Mouse (Mus musculus): ENCODE measurements around the gene Rps15. TPM values are rescaled to one million over a fixed set of nuclear protein-coding genes. Genes with fewer than 3 reads are reported as not detected.

Gene Rps15
- polyA plus RNA-seq (2017; shearing (Covaris generic)) = 748 TPM

GRCm38 (mm10) chr10:80292251-80293146 is at the start of gene Rps15:
Gene Rps15 (plus strand): TSS chr10:80292453.

GRCm38 (mm10) chr10:80248971-80249640 is 43.1 kb upstream of the Rps15 start, which contains the start of gene Ndufs7:
Gene Ndufs7 (plus strand): TSS chr10:80249121.

GRCm38 (mm10) chr10:80260642-80261584 is 31.3 kb upstream of the Rps15 start, which contains the start of the genes Gamt and Dazap1:
Gene Gamt (minus strand): TSS chr10:80261012.
Gene Dazap1 (plus strand): TSS chr10:80261486.

GRCm38 (mm10) chr10:80295618-80296425 is 3.6 kb downstream of the Rps15 start, which contains the start of gene Apc2:
Gene Apc2 (plus strand): TSS chr10:80295977.

GRCm38 (mm10) chr10:80320340-80320760 is 28.1 kb downstream of the Rps15 start, which contains the start of gene 2310011J03Rik:
Gene 2310011J03Rik (minus strand): TSS chr10:80320537.

GRCm38 (mm10) chr10:80329273-80330081 is 37.2 kb downstream of the Rps15 start, which contains the start of the genes Pcsk4 and Reep6:
Gene Pcsk4 (minus strand): TSS chr10:80329498.
Gene Reep6 (plus strand): TSS chr10:80329953.

Other genes with a start within 250 kb of the Rps15 start
- 296 TPM for gene Gpx4, start 245.3 kb upstream of the Rps15 start, polyA plus RNA-seq (2017; shearing (Covaris generic))
- gene Sbno2, start 186.9 kb upstream of the Rps15 start, polyA plus RNA-seq (2017; shearing (Covaris generic)) = 60.3 TPM
- 31.4 TPM for gene Stk11, start 176.7 kb upstream of the Rps15 start, polyA plus RNA-seq (2017; shearing (Covaris generic))
- 367 TPM for gene Atp5d, start 153.8 kb upstream of the Rps15 start, polyA plus RNA-seq (2017; shearing (Covaris generic))
- 5.3 TPM for gene Cbarp, start 151.6 kb upstream of the Rps15 start, polyA plus RNA-seq (2017; shearing (Covaris generic))
- 4.4 TPM for gene Midn, start 144.2 kb upstream of the Rps15 start, polyA plus RNA-seq (2017; shearing (Covaris generic))
- gene Cirbp, start 126.5 kb upstream of the Rps15 start, polyA plus RNA-seq (2017; shearing (Covaris generic)) = 232 TPM
- gene 1600002K03Rik, start 119.5 kb upstream of the Rps15 start, polyA plus RNA-seq (2017; shearing (Covaris generic)) = 18.9 TPM
- gene Efna2, start 113.0 kb upstream of the Rps15 start, polyA plus RNA-seq (2017; shearing (Covaris generic)) = 0.41 TPM
- gene Mum1, start 66.0 kb upstream of the Rps15 start, polyA plus RNA-seq (2017; shearing (Covaris generic)) = 66.2 TPM
- gene Ndufs7, start 43.3 kb upstream of the Rps15 start, polyA plus RNA-seq (2017; shearing (Covaris generic)) = 159 TPM
- gene Gamt, start 31.4 kb upstream of the Rps15 start, polyA plus RNA-seq (2017; shearing (Covaris generic)) = 1.8 TPM
- gene Dazap1, start 31.0 kb upstream of the Rps15 start, polyA plus RNA-seq (2017; shearing (Covaris generic)) = 78.1 TPM
- gene Apc2, start 3.5 kb downstream of the Rps15 start, polyA plus RNA-seq (2017; shearing (Covaris generic)) = 0.05 TPM
- gene 2310011J03Rik, start 28.1 kb downstream of the Rps15 start, polyA plus RNA-seq (2017; shearing (Covaris generic)) = 29.9 TPM
- 1.8 TPM for gene Pcsk4, start 37.0 kb downstream of the Rps15 start, polyA plus RNA-seq (2017; shearing (Covaris generic))
- not detected for gene Reep6, start 37.5 kb downstream of the Rps15 start, polyA plus RNA-seq (2017; shearing (Covaris generic))
- not detected for gene Adamtsl5, start 56.0 kb downstream of the Rps15 start, polyA plus RNA-seq (2017; shearing (Covaris generic))
- not detected for gene Plk5, start 64.0 kb downstream of the Rps15 start, polyA plus RNA-seq (2017; shearing (Covaris generic))
- gene Mex3d, start 95.2 kb downstream of the Rps15 start, polyA plus RNA-seq (2017; shearing (Covaris generic)) = 7.3 TPM
- gene Mbd3, start 107.1 kb downstream of the Rps15 start, polyA plus RNA-seq (2017; shearing (Covaris generic)) = 92.9 TPM
- gene Uqcr11, start 114.4 kb downstream of the Rps15 start, polyA plus RNA-seq (2017; shearing (Covaris generic)) = 115 TPM
- gene Tcf3, start 141.2 kb downstream of the Rps15 start, polyA plus RNA-seq (2017; shearing (Covaris generic)) = 88.8 TPM
- gene Onecut3, start 202.4 kb downstream of the Rps15 start, polyA plus RNA-seq (2017; shearing (Covaris generic)) = 0.07 TPM
- gene Atp8b3, start 246.7 kb downstream of the Rps15 start, polyA plus RNA-seq (2017; shearing (Covaris generic)) = 0.10 TPM